Mouse (Mus musculus) retina, postnatal 1 day (tissue): ENCODE data around the gene Zbtb7b.
A peak's percentile ranks its signal among the peaks of the same experiment; 100 is the strongest.

Source experiments
- DNase-seq: peaks from one replicate; pipeline ENCODE4 v3.0.0-alpha.2; 2012

Gene Zbtb7b

GRCm38 (mm10) chr3:89418170-89418860 is 23.7 kb upstream of the Zbtb7b start, which contains the start of the genes Cks1b and Shc1:
TSS of gene Cks1b (minus strand) at chr3:89418383.
TSS of gene Shc1 (plus strand) at chr3:89418443.
- DNase-seq = peak; percentile 100

DNA sequence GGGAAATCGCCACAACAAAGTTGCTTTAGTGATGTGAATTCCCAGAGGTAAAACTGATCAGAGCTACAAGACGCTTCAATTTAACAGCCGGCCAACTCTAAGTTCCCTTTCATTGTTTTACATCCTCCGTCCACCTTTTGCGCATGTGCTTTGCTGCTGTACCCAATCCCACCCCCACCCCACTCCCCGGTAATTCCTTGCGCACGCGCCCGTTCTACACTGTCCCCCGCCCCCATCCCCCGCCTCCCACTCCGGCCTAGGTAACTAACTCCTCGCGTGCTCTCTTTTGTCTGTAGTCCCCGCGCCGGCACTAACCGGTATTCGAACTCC is 23.2 kb upstream of the Zbtb7b start:
- no peak for DNase-seq

DNA sequence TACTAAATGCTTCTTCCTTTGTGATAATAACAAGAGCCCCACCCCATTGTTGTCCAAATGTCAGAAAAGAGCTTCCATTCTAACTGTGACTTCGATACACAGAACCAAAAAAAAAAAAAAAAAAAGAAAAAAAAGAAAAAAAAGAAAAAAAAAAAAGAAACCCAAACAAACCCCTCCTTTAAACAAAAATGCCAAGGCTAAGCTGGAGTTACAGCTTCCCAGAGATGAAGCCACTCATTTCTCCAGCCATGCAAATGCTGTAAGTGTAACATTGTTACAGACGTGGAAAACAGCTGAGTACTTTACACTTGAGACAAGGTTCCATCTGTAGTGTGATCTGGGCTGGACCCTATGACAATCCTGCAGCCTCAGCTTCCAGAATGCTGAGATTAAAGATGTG is 22.6 kb upstream of the Zbtb7b start:
- DNase-seq = no peak

GRCm38 (mm10) chr3:89416158-89416557 is 21.6 kb upstream of the Zbtb7b start:
- no peak for DNase-seq

GRCm38 (mm10) chr3:89411490-89412393 is 17.2 kb upstream of the Zbtb7b start, which contains the start of gene Flad1:
TSS of gene Flad1 (minus strand) at chr3:89411870.
- peak; percentile 100 for DNase-seq

DNA sequence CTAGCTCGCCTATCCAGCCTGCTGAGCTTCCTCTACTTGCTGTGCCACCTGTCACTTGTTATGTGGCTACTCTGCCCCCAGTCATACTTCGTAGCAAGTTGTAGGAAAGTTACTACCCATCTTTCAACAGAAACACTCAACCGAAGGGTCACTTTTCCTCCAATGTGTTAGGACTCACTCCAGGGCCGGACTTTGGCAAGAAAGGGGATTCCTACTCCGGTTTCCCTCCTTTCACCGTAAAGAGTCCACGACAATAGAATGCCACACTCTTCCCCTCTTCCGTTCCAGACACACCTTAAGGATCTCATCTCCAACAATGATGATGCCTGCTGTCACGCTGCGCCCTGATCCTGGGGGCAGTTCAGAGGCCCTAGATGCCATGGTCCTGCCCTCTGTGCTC is 16.3 kb upstream of the Zbtb7b start:
- no peak for DNase-seq

DNA sequence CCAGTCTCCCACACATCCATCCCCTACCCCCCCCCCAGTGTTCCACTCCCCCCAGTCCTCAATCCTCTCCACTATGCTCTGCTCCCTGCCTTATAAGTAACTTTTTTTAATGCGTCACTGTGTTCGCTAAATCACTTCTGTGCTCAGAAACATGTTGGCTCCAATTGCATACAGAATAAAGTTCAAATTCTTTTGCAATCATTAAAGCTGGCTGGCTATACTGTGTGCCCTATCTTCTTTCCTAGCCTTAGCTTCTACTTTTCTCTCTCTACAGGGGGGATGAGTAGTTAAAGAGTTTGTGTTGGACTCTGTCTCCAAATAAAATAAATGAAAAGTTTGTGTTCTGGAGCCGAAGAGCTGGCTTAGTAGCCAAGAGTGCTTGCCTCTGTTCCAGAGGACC is 15.1 kb upstream of the Zbtb7b start:
- DNase-seq = no peak

- no peak for DNase-seq
These were observed 13.9 kb upstream of the Zbtb7b start for GRCm38 (mm10) chr3:89408448-89408847.

DNA sequence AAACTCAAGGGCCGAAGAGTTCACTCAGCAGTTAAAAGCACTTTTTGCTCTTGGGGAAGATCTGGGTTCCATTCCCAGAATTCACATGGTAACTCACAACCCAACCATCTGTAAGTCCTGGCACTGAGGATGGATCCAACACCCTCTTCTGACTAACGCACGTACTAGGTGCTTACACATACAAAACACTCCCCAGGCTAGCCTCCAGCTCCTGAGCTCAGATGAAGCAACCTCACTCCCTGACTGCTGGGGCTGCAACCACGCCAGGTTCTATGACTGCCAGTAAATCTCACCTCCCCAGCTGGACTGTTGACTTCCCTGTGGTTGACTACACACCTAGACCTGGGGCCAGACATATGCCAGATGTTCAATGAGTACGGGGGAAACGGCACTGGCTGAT is 12.3 kb upstream of the Zbtb7b start:
- no peak for DNase-seq

DNA sequence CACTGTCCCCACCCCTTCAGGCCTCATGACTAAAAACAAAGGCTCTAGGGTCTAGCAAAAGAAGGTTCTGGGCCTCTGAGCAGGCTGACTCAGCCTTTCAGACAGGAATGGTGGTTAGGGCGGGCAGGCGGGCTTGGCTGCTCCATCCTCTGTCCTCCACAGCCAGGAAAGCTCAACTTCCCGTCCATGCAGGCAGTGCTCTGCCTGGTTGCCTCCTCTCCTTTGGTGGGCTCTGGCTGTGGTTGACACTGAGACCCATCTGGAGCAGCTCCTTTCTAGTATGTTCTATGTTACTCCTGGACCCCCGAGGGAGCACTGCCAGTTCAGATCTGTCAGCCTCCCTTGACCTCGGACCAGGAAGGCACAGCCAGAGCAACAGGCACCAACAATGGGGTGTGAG is 8.1 kb upstream of the Zbtb7b start, which contains the start of gene Lenep:
Gene Lenep, minus strand, starts transcription at position 101 of the 400 bp plus-strand sequence.
- DNase-seq = no peak

DNA sequence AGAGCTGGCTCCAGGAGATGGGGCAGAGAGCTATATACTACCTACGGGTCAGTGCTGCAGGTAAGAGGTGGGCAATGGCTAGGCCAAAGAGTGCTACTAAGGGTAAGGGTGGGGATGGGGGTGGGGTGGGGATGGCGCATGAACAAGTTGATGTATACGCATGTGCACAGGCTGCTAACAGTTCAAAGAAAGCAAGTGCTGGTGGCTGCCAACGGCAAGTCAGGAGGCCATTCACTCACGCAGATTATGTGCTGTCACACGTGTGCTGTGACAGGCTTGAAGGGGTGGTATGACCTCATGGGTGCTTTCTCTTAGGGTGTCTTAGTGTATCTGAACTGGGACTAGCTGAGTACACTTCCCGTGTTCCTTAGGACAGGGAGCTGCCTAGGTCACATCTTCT is 6.8 kb upstream of the Zbtb7b start:
- no peak for DNase-seq

GRCm38 (mm10) chr3:89396654-89397005 is 2.1 kb upstream of the Zbtb7b start:
- no peak for DNase-seq

GRCm38 (mm10) chr3:89395806-89396653 is 1.5 kb upstream of the Zbtb7b start:
- peak; percentile 86 for DNase-seq

DNA sequence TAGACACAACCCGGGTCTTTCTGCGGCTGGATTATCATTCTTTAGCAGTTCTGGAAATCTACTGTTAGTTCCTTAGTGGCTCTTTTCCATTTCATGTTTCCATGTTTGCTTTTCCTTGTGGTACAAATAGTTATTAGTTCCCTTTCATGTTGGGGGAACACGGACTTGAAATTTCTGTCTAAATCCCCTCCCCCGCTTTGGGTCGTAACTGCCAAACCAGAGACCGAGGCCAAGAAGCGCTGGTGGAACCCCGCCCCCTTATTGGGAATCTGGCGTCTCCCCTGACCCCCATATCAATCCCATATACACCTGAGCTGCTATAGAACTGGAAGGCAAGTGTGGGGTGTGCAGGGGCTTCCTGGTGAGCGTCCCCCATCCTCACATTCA is 836 bp upstream of the Zbtb7b start:
- no peak for DNase-seq

DNA sequence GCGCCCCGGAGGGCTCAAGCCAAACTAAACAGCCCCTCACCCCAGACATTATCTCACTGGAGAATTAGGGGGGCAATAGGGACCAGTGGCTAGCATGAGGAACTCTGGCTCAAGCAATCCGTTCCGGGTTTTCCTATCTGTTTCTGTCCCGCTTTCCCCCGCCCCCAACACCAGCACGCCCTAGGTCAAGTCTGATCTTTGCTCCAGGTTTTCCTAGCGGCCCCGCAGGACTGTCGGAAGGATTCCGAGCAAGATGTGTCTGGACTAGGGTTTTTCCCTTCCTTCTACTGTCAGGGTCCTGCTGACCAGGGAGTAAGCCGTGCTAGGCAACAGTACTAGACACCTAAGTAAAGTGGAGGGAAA is 299 bp upstream of the Zbtb7b start:
- peak; percentile 96 for DNase-seq

DNA sequence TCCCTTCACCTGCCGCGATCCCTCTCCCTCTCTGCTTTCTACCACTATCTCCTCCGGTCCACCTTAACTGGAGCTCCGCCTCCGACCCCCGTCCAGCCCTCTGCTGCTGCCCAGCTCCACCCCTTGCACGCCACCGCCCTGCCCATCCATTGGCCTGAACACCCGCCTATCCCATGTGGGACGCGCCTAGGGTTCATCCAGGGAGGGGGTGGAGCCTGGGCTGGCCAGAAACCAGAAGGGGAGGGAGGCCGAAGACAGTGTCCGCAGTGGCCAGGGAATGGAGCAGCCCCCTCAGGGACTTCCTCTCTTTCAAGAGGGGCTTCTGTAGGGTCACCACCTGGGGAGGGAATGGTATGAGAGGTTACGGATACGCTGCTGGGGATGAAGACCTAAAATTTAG is 971 bp downstream of the Zbtb7b start:
- DNase-seq = peak; percentile 99

DNA sequence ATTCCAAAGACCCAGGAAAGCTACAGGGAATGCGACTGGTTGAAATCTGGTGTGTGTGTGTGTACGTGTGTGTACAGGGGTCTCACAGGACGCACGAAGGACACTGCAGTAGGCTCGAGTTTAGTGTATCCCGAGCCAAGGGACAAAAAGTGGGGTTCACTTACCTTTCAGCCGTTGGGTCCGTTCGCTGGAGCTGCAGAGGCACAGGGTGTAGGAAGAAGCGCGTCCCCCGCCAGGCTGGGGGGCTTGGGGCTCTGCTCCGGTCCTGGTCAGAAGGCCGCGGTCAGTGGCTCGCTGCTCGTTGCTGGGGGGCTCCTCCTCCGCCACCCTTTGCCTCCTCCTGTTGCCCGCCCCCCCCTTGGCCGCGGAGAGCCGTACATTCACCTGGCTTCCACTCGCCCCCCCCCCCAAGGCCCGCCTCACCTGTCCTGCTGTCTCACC is 1.7 kb downstream of the Zbtb7b start:
- peak; percentile 37 for DNase-seq

DNA sequence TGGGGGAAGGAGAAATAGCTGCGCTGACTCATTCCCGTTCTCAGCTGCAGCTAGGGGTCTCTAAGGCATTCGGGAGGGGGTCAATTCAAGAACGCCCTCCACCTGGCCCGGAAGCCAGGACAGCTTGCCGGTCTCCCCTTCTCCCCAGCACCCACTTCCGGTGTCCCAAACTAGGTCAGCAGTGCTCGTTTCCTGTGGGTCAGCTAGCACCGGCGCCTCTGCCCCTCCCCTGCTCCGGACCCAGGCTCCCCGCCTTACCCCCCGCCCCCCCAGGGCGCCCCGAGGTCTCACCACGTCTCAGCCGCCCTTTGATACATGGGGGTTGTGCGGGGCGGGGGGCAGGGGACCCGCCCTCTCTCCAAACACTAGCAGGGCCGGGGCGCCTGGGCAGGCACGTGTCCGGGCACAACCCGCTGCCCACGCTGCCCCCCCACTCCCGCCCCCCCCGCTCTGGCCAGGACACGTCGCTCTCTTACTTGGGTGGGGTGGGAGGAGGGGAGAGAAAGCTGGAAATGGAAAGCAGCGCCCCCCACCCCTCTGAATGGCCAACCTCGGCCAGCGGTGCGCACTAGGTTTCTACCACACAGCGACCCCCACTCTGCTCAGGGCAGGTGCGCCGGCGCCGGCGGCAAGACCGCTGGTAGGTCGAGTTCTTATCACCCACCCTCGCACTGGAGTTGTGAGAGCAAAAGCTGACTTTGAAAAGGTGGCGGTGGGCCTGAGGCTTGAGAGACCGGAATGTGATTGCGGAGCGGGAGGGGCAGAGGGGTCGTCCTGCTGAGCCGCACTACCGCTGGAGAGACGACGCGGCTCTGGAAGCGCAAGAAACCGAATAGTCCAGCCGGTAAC is 2.7 kb downstream of the Zbtb7b start:
- DNase-seq = peak; percentile 88

DNA sequence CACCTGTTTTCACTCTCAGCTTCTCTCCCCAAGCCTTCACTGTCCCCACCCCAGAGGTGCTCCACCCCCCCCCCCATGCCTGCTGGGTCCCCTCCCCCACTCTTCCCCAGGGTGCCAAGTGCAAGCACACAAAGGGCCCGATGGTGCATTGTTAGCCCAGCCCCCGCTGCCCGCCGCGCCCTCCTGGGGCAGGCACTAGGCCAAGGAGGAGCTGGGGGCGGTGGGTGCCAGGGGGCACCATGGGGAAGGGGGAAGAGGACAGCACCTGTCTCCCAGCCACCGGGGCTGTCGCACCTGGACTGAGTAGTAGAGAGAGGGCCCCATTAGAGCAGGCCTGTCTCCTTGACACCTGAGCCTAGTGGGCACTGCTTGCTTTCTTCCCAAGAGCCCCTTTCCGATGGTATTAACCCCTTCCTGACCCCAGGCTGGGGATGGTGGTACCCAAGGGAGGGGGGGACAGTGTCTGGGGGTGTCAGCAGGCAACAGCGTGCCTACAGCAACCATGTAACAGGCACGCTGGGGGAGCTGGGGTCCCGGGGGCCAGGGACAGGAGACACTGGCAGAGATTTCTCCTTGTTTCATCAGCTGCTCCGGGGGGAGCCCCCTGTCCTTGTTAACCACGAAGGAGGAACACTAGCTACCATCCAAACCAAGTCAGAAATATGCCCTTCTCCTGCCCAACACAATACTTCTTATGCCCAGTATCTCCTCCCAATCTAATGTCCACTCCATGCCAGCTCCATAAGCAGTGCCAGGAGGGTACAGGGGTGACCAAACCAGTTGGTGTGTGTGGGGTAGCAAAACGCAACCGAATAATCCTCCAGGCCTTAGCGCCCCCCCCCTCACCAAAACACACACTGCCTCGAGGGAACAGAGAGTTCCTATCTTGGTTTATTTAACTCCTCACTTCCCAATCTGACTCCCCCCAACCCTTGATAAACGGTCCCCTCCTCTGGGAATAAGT is 3.6 kb downstream of the Zbtb7b start:
- DNase-seq = peak; percentile 59

DNA sequence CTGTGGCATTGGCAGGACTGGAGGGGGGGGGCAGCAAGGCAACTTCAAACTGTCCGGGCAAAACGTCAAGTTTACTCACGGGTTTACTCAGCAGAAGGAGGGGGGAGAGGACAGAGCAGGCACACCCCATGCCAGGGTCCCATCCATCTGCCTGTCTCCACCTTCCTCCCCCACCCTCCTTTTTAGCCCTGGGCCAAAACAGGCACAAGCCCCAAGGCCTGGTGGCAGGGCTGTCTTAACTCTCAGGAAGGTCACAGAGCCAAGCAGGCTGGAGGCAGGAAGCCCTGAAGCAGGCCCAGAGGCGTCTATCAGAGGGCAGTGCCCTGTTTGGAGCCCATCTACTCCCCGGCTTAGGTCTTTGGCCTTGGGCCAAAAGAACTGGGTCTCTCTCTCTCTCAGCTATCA is 4.5 kb downstream of the Zbtb7b start:
- DNase-seq = peak; percentile 69
